Mouse (Mus musculus) embryonic fibroblast, embryonic 13.5 days (primary cell): ENCODE results near the gene Arfgap2. TPM values are rescaled to one million over a fixed set of nuclear protein-coding genes. Genes with fewer than 3 reads are reported as not detected.

ENCODE experiments used
- H3K27ac ChIP-seq: 2 replicates; pipeline ENCODE4 v1.5.1; 2012; ENCODE audit warnings: low read length, control low read depth, inconsistent platforms; ENCODE audit not compliant: insufficient read depth
- H3K4me1 ChIP-seq: 2 replicates; pipeline ENCODE4 v1.6.1; 2011; ENCODE audit warnings: low read length; ENCODE audit not compliant: control insufficient read depth, insufficient read depth
- H3K4me3 ChIP-seq: 2 replicates; pipeline ENCODE4 v1.5.1; 2011; ENCODE audit warnings: mild to moderate bottlenecking, control low read depth, low read length; ENCODE audit not compliant: insufficient read depth
- CTCF ChIP-seq: IDR thresholded peaks from 2 replicates; pipeline ENCODE4 v1.5.1; 2011; ENCODE audit warnings: mild to moderate bottlenecking, control low read depth, low read length, moderate library complexity, borderline replicate concordance; ENCODE audit not compliant: insufficient read depth
- POLR2A ChIP-seq: IDR thresholded peaks from 2 replicates; pipeline ENCODE4 v1.6.1; 2011; ENCODE audit warnings: low read depth, mild to moderate bottlenecking, control low read depth, low read length, moderate library complexity
- polyA plus RNA-seq: library from polyadenylated mRNA; stranded (reverse); fragments of >200 nt; gene quantifications from 2 replicates; pipeline ENCODE4 v1.2.4, GENCODE M21; 2011; ENCODE audit warnings: low read depth; ENCODE audit not compliant: missing spikeins, insufficient read length

Gene Arfgap2
- polyA plus RNA-seq, 1 experiment: 67.0 TPM

DNA sequence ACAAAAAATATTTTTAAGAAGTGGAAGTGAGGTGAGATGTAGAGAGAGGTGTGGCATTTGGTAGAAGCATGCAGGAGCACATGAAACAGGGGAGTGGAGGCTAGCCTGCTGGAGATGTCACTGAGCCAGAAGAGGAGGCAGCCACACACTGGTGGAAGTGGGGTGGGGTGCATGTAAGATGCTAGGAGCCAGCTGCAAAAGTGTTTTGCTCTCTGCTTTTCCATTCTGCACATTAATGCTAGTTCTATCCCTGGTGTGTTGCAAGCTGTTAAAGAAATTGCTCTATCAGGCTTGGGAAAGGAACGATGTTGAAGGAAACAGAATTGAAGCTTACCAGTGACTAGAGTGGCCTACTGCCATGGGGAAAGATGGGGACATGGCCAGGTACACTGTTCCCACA, 59.6 kb downstream of the Arfgap2 start:
- H3K27ac ChIP-seq: no peak overlapping the region
- peaks cover 2% of the 10 kb centered on the region; the same call in 1 of the 2 replicates for H3K4me1 ChIP-seq
- TF ChIP-seq POLR2A (no peak), CTCF (no peak)
- no peak overlapping the region for H3K4me3 ChIP-seq

DNA sequence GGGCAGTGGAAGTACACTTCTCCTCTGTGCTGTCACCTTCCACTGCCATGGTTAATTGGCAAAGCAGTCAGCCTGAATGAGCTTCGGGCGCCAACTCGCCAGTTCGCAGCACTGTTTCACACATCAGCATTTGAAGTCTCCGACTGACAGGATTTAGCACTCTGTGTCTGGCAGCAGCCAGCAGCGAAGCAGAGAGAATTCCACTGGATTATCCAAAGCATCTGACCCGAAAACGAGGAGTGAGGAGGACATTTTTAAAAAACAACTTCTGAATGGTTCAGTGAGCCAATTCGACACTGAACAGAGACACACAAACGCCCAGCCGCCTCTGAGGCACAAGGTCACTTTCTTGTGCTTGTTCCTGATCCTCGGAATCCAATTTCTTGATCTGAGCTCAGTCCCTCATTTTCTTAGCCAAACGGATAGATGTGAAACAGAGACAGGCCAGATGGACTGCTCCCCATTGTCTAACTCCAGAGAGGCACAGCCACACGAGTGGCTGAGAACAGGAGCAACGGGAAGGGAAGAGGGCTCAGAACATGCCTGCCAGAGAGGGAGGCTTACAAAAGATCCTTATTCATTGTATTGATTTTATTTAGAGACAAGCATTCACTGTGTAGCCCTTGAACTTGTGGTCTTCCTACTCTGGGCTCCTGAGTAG, 60.1 kb downstream of the Arfgap2 start:
- H3K4me3 ChIP-seq: no peak overlapping the region
- H3K4me1 ChIP-seq: peaks cover 4% of the 10 kb centered on the region
- no peak overlapping the region for H3K27ac ChIP-seq
- TF ChIP-seq POLR2A: no peak
- TF ChIP-seq CTCF: no peak

Other genes with a start within 250 kb of the Arfgap2 start
- not detected in 2 replicates for gene Rapsn, start 229.4 kb upstream of the Arfgap2 start, polyA plus RNA-seq
- 309 and 331 TPM in 2 replicates for gene Psmc3, start 211.0 kb upstream of the Arfgap2 start, polyA plus RNA-seq
- gene Slc39a13, start 194.6 kb upstream of the Arfgap2 start, polyA plus RNA-seq: 93.5 and 104 TPM in 2 replicates
- gene Spi1, start 182.6 kb upstream of the Arfgap2 start, polyA plus RNA-seq: 0.79 TPM in 1 of 2 replicates, not detected in the other
- not detected in 2 replicates for gene Mybpc3, start 146.8 kb upstream of the Arfgap2 start, polyA plus RNA-seq
- gene Madd, start 81.1 kb upstream of the Arfgap2 start, polyA plus RNA-seq: 5.4 and 6.3 TPM in 2 replicates
- gene Nr1h3, start 62.1 kb upstream of the Arfgap2 start, polyA plus RNA-seq: 1.5 and 1.6 TPM in 2 replicates
- gene Acp2, start 62.1 kb upstream of the Arfgap2 start, polyA plus RNA-seq: 51.2 and 54.9 TPM in 2 replicates
- 5.6 and 8.4 TPM in 2 replicates for gene Ddb2, start 28.0 kb upstream of the Arfgap2 start, polyA plus RNA-seq
- gene Pacsin3, start 9.0 kb upstream of the Arfgap2 start, polyA plus RNA-seq: 22.0 and 25.5 TPM in 2 replicates
- 36.3 and 44.5 TPM in 2 replicates for gene 1110051M20Rik, start 179.7 kb downstream of the Arfgap2 start, polyA plus RNA-seq
- gene Lrp4, start 192.5 kb downstream of the Arfgap2 start, polyA plus RNA-seq: 5.1 and 7.0 TPM in 2 replicates